Mouse (Mus musculus) skeletal muscle tissue, adult 2 months (tissue): ENCODE measurements around the gene Myocd.

ENCODE experiments used
- DNase-seq: peaks from one replicate; pipeline ENCODE4 v3.0.0-alpha.2; 2012; ENCODE audit warnings: low read depth, low spot score

Gene Myocd

DNA sequence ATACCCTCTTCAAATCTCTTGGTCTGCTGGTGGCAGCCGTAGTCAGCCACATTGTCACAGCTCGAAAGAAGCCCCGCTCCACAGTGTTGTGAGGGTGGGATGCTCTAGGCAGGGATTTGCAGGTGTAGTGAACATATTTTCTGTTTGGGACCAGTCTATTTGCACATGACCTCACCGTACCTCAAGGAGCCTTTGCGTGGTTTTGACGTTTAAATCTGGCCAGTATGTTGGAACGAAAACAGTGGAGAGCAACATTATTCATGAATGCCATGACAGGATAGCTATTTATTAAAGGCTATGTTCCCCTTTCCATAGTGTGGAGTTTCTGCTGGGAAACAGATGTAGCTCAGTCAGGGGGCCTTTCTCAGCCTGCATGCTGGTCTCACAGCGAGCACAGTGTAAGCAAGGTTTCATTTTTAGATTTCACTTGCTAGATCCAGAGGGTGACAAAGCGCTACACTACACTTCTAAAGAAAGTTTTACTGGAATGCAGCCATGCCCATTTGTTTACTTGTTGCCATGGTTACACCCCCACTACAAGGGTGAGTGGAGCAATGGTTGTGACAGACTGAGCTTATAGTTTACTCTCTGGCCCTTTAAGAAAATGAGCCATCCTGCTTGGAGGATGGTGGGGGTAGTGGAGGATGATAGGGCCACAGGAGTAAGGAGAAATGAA, 54.7 kb downstream of the Myocd start:
- DNase-seq: peak; percentile 12

- DNase-seq: no peak
These were observed 56.0 kb downstream of the Myocd start for GRCm38 (mm10) chr11:65213806-65214205.

GRCm38 (mm10) chr11:65211701-65212100, 58.1 kb downstream of the Myocd start:
- no peak for DNase-seq

DNA sequence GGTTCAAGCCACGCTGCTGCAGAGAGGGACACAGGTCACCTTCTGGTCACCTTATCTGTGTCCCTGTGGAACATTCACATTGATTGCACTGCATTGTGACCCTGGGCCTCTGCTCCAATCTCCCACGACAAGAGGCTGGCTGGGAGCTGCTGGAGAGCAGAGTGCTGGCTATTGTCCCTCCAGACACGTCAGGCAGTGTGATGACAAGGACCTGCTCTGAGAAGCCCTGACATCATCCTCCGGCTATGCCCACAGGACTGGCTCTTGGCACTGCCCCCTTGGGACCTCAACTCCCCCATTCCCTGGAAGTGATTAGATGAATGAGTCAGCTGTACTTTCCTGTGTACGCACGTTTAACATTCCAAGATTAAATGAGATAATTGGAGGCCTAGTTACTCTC, 60.3 kb downstream of the Myocd start:
- no peak for DNase-seq

GRCm38 (mm10) chr11:65205306-65205705, 64.5 kb downstream of the Myocd start:
- no peak for DNase-seq

DNA sequence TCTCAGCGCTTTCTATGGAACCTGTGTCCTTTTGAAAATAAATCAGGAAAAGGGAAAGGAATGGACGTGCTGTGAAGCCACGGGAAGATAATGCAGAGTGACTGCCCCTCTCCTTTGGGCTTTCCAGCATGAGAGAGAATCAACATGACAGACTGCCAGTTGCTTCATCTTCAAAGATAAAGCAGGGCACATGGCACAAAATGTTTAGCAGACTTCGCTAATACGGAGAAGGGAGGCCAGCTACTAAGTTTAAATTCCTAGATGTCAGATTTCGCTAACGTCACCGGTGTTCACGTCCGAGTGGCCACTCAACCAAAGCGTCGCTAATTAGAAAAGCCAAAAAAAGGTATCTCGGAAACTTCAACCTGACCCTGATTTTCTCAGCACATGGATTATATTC, 65.1 kb downstream of the Myocd start:
- no peak for DNase-seq

DNA sequence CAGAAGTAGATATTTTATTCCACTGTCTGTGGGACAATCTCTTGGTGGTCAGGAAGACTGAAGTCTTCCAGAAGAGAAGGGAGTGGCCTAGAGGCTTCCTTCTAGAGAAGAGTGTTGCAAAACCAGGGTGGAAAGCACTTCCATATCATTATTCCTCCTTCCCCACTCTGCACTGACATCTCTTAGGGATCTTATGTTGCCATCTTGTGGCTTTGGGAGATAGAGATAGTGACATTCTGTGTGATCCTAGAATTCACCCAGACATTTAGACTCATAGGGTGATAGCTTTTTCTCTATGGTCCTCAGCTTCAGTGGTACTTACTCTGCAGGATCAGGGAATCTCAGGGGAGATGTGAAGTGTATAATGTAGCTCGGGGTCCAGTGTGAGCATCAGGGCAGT, 66.8 kb downstream of the Myocd start:
- no peak for DNase-seq

GRCm38 (mm10) chr11:65202236-65202635, 67.6 kb downstream of the Myocd start:
- DNase-seq: no peak

DNA sequence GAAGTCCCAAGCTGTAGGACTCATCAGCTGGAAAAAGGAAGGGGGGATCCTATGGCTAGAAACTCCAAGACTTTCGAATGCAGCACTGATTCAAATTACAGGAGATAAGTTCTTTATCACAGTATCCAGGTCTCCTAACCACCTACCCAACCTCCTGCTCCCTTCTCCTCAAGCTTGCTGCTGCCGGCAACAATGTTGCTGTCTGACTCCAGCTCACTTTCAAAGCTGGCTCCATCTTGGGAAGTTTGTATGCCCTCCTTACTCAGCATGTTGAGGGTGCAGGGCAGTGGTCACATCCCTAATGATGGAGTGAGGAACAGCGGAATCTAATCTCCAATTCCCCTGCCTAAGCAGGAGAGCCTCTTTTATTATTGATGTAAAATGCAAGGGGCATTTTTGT, 71.8 kb downstream of the Myocd start:
- DNase-seq: no peak

DNA sequence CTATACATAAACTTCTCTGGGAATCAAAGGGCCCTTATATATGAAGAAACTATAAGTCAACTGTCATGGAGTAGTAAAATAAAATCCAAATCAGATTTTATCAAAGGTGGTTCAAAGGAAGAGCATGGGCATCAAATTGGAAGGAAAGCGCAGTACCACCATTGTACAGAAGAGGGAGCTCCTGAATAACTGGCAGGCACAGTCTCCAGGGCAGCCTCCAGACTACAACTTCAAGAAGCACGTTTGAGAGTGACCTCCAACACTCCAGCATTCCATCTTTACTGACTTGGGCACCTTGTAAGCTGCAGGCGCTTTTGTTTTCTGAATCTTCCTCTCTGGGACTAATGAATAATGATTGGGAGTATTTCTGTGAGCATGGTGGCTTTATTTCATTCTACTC, 72.5 kb downstream of the Myocd start:
- DNase-seq: peak; percentile 19

GRCm38 (mm10) chr11:65186974-65187373, 82.8 kb downstream of the Myocd start:
- no peak for DNase-seq

DNA sequence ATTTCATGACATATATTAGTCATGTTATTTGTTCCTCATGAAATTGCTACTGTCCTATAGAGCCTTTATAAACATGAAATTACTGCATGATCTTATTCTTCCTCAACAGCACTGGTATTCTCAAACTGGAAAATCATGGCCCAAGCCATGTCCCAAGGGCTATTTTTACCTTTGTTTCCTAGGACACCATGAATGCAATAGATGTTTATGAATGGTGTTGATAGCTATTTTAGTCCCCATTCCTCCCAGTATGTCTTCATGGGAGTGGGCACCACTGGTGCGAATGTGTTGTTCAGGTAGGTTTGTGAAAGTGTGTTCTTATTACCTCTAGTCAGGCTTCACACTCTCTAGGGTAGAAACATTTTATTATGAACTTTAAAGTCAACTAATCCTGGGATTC, 84.7 kb downstream of the Myocd start:
- no peak for DNase-seq

GRCm38 (mm10) chr11:65170121-65170750, 99.6 kb downstream of the Myocd start:
- no peak for DNase-seq

- DNase-seq: peak; percentile 6
These were observed 107.0 kb downstream of the Myocd start, which contains the start of gene Arhgap44 for GRCm38 (mm10) chr11:65162767-65163120. Arhgap44 (minus strand) TSS chr11:65162961.

DNA sequence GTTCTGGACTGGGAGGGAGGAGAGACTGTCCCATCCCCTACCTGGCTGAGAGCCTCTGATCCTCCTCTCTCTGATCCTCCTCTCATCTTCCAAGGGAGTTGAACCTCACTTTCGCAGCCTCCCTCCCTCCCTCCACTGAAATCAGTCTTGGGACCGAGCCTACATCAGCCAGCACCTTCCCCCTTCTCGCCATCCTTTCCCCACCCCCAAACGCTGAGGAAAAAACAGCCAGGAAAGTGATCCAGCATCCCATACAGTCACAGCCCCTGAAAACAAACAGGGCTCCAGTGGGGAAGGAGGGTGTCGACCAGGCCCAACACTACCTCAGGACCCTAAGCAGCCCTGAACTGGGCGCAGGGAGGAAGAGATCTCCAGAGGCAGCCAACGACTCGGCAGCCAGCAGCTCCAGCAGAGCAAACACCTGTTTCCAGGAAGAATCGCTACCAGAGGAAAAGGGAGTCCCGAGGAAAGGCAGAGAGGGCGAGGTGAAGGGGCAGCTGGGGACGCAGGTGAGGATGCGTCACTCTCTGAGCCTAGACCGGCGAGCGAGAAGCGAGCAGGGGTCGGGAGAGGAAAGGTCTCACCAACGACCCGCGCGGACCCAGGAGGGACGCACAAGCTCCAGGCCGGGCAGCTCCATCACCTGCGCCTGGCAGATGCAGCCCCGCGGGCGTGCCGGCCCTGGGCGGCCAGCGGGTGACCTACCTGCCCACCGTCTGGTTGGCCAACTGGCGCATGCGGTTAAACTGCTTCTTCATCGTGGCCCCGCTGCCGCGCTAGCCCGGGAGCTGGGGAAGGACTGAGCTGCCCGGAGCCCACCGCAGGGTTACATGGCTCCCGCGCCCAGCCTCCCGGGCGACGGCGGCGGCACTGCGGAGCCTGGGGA, 107.7 kb downstream of the Myocd start:
- DNase-seq: no peak

DNA sequence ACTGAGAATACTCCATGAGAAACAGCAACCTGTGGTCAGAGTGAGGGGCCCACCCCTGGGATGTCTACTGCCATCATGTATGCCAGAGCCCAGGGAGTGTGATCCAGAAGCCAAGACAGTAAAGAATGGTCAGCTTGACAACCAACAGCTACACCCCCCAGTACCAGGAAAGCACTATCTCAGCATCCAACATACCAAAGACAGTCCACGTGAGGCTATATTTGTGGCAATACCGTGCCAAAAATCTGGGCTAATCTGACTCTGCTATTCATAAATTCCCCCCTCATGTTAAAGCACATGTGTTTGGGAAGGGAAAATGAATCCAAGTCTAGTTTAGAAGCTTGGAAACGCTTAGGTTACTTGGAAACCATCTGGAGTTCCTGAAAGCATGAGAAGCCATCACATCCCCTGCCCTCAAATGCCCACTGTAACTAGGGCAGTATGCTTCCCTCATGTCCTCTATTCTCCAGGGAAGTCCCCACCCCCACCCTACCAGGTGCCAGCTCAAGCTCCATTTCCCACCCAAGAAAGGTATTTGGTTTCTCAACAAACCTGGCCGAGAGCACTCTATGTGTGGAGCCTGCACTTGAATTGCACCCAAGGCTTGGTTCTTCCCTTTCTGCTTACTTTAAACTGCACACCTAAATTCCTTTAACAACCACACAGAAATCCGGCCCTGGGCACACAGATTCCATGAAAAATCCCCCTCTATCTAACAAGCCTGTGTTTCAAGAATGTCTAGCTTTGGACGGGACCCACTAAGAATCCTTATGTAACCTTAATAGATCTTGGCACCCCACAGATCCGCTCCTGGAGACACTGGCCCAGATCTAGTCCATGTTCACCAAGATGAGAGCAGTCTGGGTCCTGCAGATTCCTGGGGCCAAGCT, 108.6 kb downstream of the Myocd start:
- DNase-seq: no peak

DNA sequence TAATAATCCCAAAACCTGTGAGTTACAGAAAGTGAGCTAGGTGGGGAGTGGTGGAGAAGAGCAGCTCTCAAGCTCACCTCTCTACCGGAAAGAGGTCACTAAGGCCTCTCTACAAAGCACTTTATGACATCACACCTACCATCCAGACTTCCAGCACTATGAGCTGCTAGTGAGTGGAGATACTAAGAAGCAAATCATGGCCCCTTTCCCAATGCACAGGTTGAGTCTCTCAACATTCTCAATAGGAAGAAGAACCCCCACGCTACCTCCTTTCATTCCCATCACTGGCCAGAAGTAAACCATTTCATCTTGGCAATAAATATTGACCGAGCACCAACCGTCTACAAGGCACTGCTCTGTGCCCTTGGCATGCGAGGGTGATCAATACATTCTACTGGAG, 110.0 kb downstream of the Myocd start, which contains the start of gene 1700086D15Rik:
TSS of gene 1700086D15Rik (minus strand) at position 101 of the 400 bp plus-strand sequence.
- no peak for DNase-seq

GRCm38 (mm10) chr11:65158658-65158990, 111.2 kb downstream of the Myocd start:
- DNase-seq: no peak

DNA sequence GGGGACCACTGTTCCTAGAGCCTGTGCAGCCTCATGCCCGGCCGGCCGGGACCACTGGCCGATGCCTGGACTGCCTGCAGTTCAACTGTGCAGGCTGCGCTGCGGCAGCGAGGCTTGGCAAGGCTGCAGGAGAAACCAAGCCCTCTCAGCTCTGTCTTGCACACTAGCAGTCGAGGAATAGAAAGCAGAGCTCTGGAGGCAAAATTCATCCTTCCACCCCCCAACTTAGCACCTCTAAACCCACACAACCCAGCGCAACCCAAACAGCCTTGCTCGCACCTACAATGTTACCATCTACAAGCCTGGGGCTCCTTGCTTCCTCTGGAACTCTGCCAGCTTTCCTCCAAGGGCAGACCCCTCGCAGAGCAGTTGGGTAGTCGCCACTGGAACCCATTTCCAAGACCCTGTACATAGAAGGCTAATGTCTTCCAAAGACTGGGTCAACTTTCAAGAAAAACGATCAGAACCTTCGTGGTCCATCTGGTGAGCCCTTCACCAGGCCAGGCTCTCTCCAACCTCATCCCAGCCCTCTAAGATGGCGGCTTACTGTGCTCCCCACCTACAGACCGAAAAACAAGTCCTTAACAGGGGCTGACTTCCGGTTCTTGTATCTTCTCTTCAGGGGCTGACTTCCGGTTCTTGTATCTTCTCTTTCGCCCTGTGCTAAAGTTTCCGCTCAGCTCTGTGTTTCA, 111.7 kb downstream of the Myocd start:
- DNase-seq: no peak

DNA sequence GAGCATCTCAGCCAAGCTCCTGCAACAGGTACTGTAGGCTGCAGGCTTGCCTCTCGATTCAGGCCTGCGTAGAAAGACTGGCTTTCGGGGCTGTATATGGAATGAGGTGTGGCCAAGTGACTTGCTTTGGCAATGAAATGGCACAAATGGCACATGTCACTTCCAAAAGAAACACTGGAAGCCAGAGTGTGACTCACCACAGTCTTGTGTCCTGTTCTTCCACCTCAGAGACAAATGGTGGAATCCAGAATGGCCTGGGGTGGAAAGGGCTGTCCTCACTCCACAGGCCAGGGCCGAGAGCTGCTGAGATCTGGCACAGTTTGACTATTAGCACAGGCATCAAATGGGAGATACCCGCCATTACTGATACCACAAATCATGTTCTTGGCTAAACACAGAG, 116.8 kb downstream of the Myocd start:
- no peak for DNase-seq

DNA sequence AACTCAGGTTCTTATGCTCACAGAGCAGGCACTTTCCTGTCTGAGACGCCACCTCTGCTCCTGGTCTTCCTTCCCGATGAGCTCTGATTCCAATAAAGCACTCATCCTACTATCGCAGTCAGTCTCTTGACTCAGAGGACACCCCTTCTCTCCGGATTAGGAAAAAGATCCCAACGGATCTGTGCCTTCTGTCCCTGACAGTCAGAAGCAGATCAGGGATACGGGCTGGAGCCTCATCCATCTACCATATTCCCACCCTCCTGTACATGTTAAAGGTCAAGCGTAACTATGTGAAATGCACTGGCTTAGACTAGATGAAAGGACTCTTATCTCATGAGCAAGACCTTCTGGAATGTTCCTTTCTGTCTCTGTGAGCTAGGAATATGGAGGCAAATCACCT, 121.3 kb downstream of the Myocd start:
- DNase-seq: no peak
